Mouse (Mus musculus): Measurements from ENCODE around the gene Safb. TPM values are rescaled to one million over a fixed set of nuclear protein-coding genes. Genes with fewer than 3 reads are reported as not detected.

Gene Safb
- total RNA-seq, 2 experiments from 2014 or later, result 126 to 182 TPM

- DNase-seq (ENCODE audit: low spot score in 2 of 2), result peak; percentile 59
- intact Hi-C loops (cut with DNase I), result loop anchor here (2.0 to 5.0 kb wide), 3 partner anchors 131 to 202 kb away; no protein-coding TSS in a partner anchor
Measured at GRCm38 (mm10) chr17:56558448-56558847, 26.2 kb upstream of the Safb start.

- DNase-seq (ENCODE audit: low spot score in 2 of 2), result no peak
- intact Hi-C loops (cut with DNase I), result loop anchor here (2.0 to 5.0 kb wide), 3 partner anchors 132 to 203 kb away; no protein-coding TSS in a partner anchor
Measured at GRCm38 (mm10) chr17:56559386-56559785, 25.2 kb upstream of the Safb start.

GRCm38 (mm10) chr17:56560131-56560530 is 24.5 kb upstream of the Safb start:
- intact Hi-C loops (cut with DNase I), result no loop called here
- DNase-seq (ENCODE audit: low spot score in 2 of 2), result no peak

GRCm38 (mm10) chr17:56561866-56562265 is 22.8 kb upstream of the Safb start:
- DNase-seq (ENCODE audit: low spot score in 2 of 2), result no peak
- intact Hi-C loops (cut with DNase I), result no loop called here

GRCm38 (mm10) chr17:56566293-56566692 is 18.3 kb upstream of the Safb start:
- DNase-seq (ENCODE audit: low spot score in 2 of 2), result no peak
- intact Hi-C loops (cut with DNase I), result no loop called here

- intact Hi-C loops (cut with DNase I), result no loop called here
Measured at GRCm38 (mm10) chr17:56566918-56567317, 17.7 kb upstream of the Safb start.

GRCm38 (mm10) chr17:56567370-56567769 is 17.3 kb upstream of the Safb start:
- DNase-seq (ENCODE audit: low spot score in 2 of 2), result no peak
- intact Hi-C loops (cut with DNase I), result no loop called here

More at GRCm38 (mm10) chr17:56566918-56567317, 17.7 kb upstream of the Safb start:
- no peak for DNase-seq (ENCODE audit: low spot score in 2 of 2)

- DNase-seq (ENCODE audit: low spot score in 2 of 2), result no peak
- intact Hi-C loops (cut with DNase I), result no loop called here
Measured at GRCm38 (mm10) chr17:56570287-56570686, 14.3 kb upstream of the Safb start.

GRCm38 (mm10) chr17:56572154-56572553 is 12.5 kb upstream of the Safb start:
- intact Hi-C loops (cut with DNase I), result no loop called here
- DNase-seq (ENCODE audit: low spot score in 2 of 2), result no peak

- intact Hi-C loops (cut with DNase I), result no loop called here
- no peak for DNase-seq (ENCODE audit: low spot score in 2 of 2)
Measured at GRCm38 (mm10) chr17:56572939-56573338, 11.7 kb upstream of the Safb start.

GRCm38 (mm10) chr17:56583071-56583470 is 1.6 kb upstream of the Safb start:
- no peak for DNase-seq (ENCODE audit: low spot score in 2 of 2)
- intact Hi-C loops (cut with DNase I), result no loop called here

GRCm38 (mm10) chr17:56583611-56584256 is 891 bp upstream of the Safb start:
- peak; percentile 24 to 29 for DNase-seq (ENCODE audit: low spot score in 2 of 2)
- intact Hi-C loops (cut with DNase I), result loop anchor here (2.0 kb wide), 1 partner anchor 89 kb away; the partner anchor contains the start of gene Ranbp3

GRCm38 (mm10) chr17:56585171-56585821 is 671 bp downstream of the Safb start:
- intact Hi-C loops (cut with DNase I), result loop anchor here (2.0 kb wide), 1 partner anchor 88 kb away; the partner anchor contains the start of gene Ranbp3
- DNase-seq (ENCODE audit: low spot score in 2 of 2), result no peak

- intact Hi-C loops (cut with DNase I), result no loop called here
- DNase-seq (ENCODE audit: low spot score in 2 of 2), result no peak
Measured at GRCm38 (mm10) chr17:56587773-56588172, 3.1 kb downstream of the Safb start.

- intact Hi-C loops (cut with DNase I), result no loop called here
- DNase-seq (ENCODE audit: low spot score in 2 of 2), result no peak
Measured at GRCm38 (mm10) chr17:56588921-56589320, 4.3 kb downstream of the Safb start.

- intact Hi-C loops (cut with DNase I), result no loop called here
- DNase-seq (ENCODE audit: low spot score in 2 of 2), result no peak
Measured at GRCm38 (mm10) chr17:56592553-56592952, 7.9 kb downstream of the Safb start.

GRCm38 (mm10) chr17:56593527-56594271 is 9.1 kb downstream of the Safb start:
- intact Hi-C loops (cut with DNase I), result no loop called here

GRCm38 (mm10) chr17:56603186-56604069 is 18.8 kb downstream of the Safb start:
- intact Hi-C loops (cut with DNase I), result no loop called here
- DNase-seq (ENCODE audit: low spot score in 2 of 2), result no peak

More at GRCm38 (mm10) chr17:56593527-56594271, 9.1 kb downstream of the Safb start:
- no peak for DNase-seq (ENCODE audit: low spot score in 2 of 2)

- intact Hi-C loops (cut with DNase I), result no loop called here
- no peak for DNase-seq (ENCODE audit: low spot score in 2 of 2)
Measured at GRCm38 (mm10) chr17:56604070-56604380, 19.4 kb downstream of the Safb start.

GRCm38 (mm10) chr17:56604422-56604821 is 19.8 kb downstream of the Safb start:
- intact Hi-C loops (cut with DNase I), result no loop called here
- no peak for DNase-seq (ENCODE audit: low spot score in 2 of 2)

Measured in left cerebral cortex, postnatal 36 days (tissue).